Mouse (Mus musculus) MEL (cell line): ENCODE measurements around the gene Mylk4.

ENCODE experiments used
- CHD2 ChIP-seq: IDR thresholded peaks from 2 replicates; pipeline ENCODE4 v1.6.1; 2011; ENCODE audit warnings: low read length, improper control_type of control experiment
- CTCF ChIP-seq, 3 experiments: IDR thresholded peaks in 2 of 3; conservative IDR thresholded peaks in 1 of 3; 2 replicates each; pipeline ENCODE4 v1.5.1; 2011 to 2012; ENCODE audit warnings: low read length in 3 of 3, low read depth in 2 of 3, mild to moderate bottlenecking in 2 of 3, improper control_type of control experiment in 1 of 3, inconsistent platforms in 1 of 3, mixed read lengths in 1 of 3, moderate library complexity in 1 of 3; ENCODE audit not compliant: control insufficient read depth in 1 of 3, insufficient read depth in 1 of 3, poor library complexity in 1 of 3, severe bottlenecking in 1 of 3
- EP300 ChIP-seq, 2 experiments: IDR thresholded peaks; 2 replicates each; pipeline ENCODE4 v1.6.1; 2011; ENCODE audit warnings: improper control_type of control experiment in 2 of 2, low read length in 2 of 2, low read depth in 1 of 2, mild to moderate bottlenecking in 1 of 2
- HCFC1 ChIP-seq: IDR thresholded peaks from 2 replicates; pipeline ENCODE4 v1.6.1; 2012; ENCODE audit warnings: low read depth, mild to moderate bottlenecking, inconsistent platforms, low read length, improper control_type of control experiment, moderate library complexity
- NELFE ChIP-seq: IDR thresholded peaks from 2 replicates; pipeline ENCODE4 v1.6.1; 2011; ENCODE audit warnings: low read depth, low read length, improper control_type of control experiment
- POLR2A ChIP-seq, 2 experiments: IDR thresholded peaks; 2 replicates each; pipeline ENCODE4 v1.6.1; 2011 to 2012; ENCODE audit warnings: low read length in 2 of 2, mild to moderate bottlenecking in 2 of 2, control low read depth in 1 of 2, improper control_type of control experiment in 1 of 2, low read depth in 1 of 2, moderate library complexity in 1 of 2; ENCODE audit not compliant: control insufficient read depth in 1 of 2, insufficient read depth in 1 of 2, poor library complexity in 1 of 2
- POLR2AphosphoS2 ChIP-seq: IDR thresholded peaks from 2 replicates; pipeline ENCODE4 v1.6.1; 2011; ENCODE audit warnings: low read length, improper control_type of control experiment
- RAD21 ChIP-seq: IDR thresholded peaks from 2 replicates; pipeline ENCODE4 v1.6.1; 2011; ENCODE audit warnings: mild to moderate bottlenecking, low read depth, low read length, improper control_type of control experiment
- SIN3A ChIP-seq: IDR thresholded peaks from 2 replicates; pipeline ENCODE4 v1.6.1; 2012; ENCODE audit warnings: low read length, improper control_type of control experiment, inconsistent platforms
- TCF12 ChIP-seq: IDR thresholded peaks from 2 replicates; pipeline ENCODE4 v1.6.1; 2014; ENCODE audit warnings: low read depth, mild to moderate bottlenecking, inconsistent platforms, low read length, improper control_type of control experiment, moderate library complexity
- ZKSCAN1 ChIP-seq: IDR thresholded peaks from 2 replicates; pipeline ENCODE4 v1.6.1; 2012; ENCODE audit warnings: low read depth, mild to moderate bottlenecking, inconsistent platforms, low read length, improper control_type of control experiment, moderate library complexity
- ZMIZ1 ChIP-seq: IDR thresholded peaks from 2 replicates; pipeline ENCODE4 v1.6.1; 2012; ENCODE audit warnings: low read depth, mild to moderate bottlenecking, inconsistent platforms, low read length, improper control_type of control experiment, moderate library complexity
- ZNF384 ChIP-seq: IDR thresholded peaks from 2 replicates; pipeline ENCODE4 v1.6.1; 2012; ENCODE audit warnings: low read depth, mild to moderate bottlenecking, inconsistent platforms, low read length, improper control_type of control experiment

DNA sequence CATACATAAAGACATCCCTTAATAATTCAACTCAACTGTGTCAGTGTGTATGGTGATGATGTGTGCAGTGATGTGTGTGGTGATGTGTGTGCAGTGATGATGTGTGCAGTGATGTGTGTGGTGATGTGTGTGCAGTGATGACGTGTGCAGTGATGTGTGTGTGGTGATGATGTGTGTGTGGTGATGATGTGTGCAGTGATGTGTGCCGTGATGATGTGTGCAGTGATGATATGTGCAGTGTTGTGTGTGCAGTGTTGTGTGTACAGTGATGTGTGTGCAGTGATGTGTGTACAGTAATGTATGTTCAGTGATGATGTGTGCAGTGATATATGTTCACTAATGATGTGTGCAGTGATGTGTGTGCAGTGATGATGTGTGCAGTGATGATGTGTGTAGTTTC is 75.9 kb downstream of the Mylk4 start:
- TF ChIP-seq ZNF384, result no peak
- TF ChIP-seq ZKSCAN1, result no peak
- no peak for TF ChIP-seq POLR2A (IDR thresholded peaks at IDR 0.05; ENCODE audit: control insufficient read depth in 1 of 2, insufficient read depth in 1 of 2, low read depth in 1 of 2, low read length in 2 of 2, poor library complexity in 1 of 2)
- no peak for TF ChIP-seq CTCF (IDR thresholded peaks at IDR 0.05 in 2 of 3, conservative IDR thresholded peaks at IDR 0.05 in 1 of 3; ENCODE audit: control insufficient read depth in 1 of 3, insufficient read depth in 1 of 3, low read depth in 2 of 3, low read length in 3 of 3, poor library complexity in 1 of 3, severe bottlenecking in 1 of 3)
- TF ChIP-seq ZMIZ1, result no peak
- TF ChIP-seq EP300 (IDR thresholded peaks at IDR 0.05; ENCODE audit: low read depth in 1 of 2, low read length in 2 of 2), result no peak
- TF ChIP-seq HCFC1, result no peak
- no peak for TF ChIP-seq NELFE
- no peak for TF ChIP-seq CHD2
- TF ChIP-seq SIN3A, result no peak
- no peak for TF ChIP-seq TCF12
- no peak for TF ChIP-seq RAD21
- no peak for TF ChIP-seq POLR2AphosphoS2
